Mouse (Mus musculus): ENCODE measurements around the gene Hrk. TPM values are rescaled to one million over a fixed set of nuclear protein-coding genes. Genes with fewer than 3 reads are reported as not detected.
A peak's percentile ranks its signal among the peaks of the same experiment; 100 is the strongest.

Gene Hrk
- total RNA-seq (2014; fragmentation: Nextera tagmentation), result not detected in 2 replicates
- not detected in 2 replicates for total RNA-seq (2017)

DNA sequence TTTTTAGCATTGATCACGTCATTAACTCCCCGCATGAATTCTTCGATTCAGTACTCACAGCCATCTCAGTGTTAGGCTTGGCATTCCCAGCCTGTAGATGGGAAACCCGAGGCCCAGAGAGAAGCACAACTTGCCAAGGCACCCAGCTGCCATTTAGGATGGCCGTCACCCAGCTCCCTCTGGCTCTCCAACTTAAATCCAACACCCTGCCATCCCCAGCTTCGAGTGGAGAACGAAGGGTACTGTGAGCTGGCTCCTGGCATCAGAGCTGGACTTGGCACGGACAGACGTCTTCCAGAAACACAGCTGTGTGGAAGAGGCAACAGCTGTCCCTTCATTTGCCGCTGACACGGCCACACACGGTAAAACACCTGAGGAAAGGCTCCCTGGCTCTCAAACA is at the start of gene Hrk:
Gene Hrk, plus strand, starts transcription at position 68 of the 400 bp plus-strand sequence.
- no peak for ATAC-seq (replicated peaks; ENCODE audit: low FRiP score, low TSS enrichment, poor library complexity, severe bottlenecking)

DNA sequence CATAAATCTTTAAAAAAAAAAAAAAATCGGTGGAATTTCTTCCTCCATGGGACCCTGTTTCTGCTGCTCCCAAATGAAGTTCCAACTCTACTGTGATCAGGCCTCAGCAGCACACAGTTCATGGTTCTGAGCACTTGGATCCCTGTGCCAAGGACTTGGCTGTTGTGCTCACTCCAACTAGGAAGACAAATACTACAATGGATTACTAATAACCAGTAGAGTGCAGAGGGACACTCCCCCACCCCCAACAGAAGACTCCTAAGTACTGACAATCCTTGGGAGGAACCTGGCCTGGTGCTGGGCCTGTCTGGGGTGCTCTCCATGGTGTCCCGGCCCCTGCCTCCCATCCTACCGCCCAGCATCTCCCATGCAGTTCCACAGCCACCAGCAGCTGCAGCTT is 46.1 kb upstream of the Hrk start:
- ATAC-seq (replicated peaks; ENCODE audit: low FRiP score, low TSS enrichment, poor library complexity, severe bottlenecking), result no peak

DNA sequence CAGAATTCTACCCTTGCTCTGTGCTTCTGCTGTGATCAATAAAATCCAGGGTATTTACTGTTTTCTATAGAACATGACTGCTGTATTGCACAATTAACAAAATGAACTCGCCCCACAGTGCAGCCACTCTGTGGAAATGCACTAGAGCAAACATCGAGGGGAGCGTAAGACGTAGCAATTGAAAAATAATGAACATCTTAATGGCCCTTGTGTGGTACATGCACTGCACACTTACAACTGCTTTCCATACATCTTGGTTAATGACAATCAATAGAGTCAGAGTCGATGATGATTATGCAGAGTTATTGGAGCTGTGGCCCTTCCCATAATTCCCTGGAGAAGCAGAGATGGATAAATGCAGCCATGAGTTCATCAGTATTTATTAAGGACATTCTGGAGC is 45.5 kb upstream of the Hrk start:
- no peak for ATAC-seq (replicated peaks; ENCODE audit: low FRiP score, low TSS enrichment, poor library complexity, severe bottlenecking)

DNA sequence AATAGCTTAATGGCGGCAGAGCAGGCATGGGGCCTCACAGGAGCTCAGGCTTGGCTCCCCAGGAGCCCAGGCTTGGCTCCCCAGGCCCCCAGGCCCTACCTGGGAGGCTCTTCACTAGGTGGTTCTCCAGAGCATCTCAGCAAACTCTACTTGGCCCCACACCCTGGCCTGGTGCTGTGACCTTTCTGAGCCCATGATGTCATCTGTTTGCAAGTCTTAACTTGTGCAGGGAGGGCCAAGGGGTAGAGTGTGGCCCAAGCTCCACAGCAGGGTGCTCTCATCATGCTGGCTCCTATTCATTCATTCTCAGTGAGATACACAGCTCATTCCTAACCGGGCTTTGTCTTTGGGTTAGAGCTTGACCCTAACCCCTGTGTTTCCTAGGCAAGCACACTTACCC is 43.8 kb upstream of the Hrk start:
- no peak for ATAC-seq (replicated peaks; ENCODE audit: low FRiP score, low TSS enrichment, poor library complexity, severe bottlenecking)

DNA sequence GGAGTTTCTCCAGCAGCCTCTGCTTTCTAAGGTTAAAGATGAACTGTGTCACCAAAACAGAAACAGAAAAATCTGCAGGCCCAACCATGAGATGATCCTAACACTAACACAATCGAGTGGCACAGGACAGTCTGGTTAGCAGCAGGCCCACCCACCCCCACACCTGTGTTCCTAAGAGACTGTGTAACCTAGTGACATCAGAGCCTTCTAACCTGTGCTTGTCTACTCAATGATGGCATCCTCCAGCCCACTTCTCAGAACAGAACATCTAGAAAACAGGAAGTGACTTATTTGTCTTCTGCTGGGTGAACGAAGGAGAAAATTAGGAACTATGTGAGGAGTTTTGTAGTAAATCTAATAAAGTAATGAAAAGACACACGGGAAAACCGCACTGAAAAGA is 42.5 kb upstream of the Hrk start:
- ATAC-seq (replicated peaks; ENCODE audit: low FRiP score, low TSS enrichment, poor library complexity, severe bottlenecking), result no peak

DNA sequence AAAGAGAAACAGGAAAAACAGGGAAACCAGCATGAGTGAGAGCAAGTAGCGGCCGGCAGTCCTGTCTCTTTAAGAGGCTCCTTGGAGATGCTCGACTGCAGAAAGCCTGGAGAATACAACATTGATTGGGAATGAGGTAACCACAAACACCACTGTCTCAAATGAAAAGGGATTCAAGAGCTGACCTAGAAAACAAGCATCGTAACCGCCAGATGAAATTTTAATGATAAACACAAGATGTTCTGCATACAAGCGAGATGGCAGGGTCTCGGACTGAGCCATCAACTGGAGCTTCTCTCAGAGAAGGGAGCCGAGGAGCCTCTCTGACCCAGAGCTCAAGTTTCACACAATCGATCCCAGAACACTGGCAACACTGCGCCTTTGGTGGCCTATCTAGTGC is 41.4 kb upstream of the Hrk start:
- no peak for ATAC-seq (replicated peaks; ENCODE audit: low FRiP score, low TSS enrichment, poor library complexity, severe bottlenecking)

DNA sequence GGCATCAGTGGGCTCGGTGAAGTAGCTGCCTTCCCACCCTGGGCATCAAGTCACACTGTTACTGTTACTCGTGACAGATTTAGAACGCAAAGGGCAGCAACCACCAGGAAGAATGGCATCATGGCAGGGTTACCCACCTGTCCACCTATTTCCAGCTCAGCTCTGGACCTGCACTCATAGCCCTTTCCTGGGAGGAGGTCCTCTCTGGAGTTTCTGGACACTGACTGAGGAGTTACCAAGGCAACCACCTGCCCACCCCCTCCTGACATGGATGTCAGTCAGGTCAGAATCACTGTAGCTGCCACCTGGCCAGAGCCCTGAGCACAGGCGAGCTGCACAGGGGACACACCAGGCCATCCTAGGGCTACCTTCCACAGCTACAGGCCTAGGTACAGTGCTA is 37.8 kb upstream of the Hrk start:
- no peak for ATAC-seq (replicated peaks; ENCODE audit: low FRiP score, low TSS enrichment, poor library complexity, severe bottlenecking)

DNA sequence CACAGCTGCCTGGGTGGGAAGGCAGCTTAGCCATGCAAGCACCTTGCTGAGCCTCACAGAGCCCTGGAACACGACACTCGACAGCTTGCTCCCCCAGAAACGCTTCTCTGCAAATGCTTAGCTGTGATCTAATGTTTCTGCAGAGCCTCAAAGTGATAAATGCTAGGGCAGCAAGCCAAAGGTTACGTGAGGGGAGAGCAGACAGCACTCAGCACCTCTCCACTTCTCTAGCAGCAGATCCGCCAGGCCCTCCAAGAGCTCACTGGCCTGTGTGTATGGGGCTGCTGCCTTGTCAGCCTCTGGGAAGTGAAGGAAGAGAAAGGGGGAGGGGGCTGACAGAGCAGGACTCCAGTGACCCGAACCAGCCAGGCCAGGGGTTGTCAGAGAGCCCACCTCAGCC is 36.2 kb upstream of the Hrk start:
- no peak for ATAC-seq (replicated peaks; ENCODE audit: low FRiP score, low TSS enrichment, poor library complexity, severe bottlenecking)

DNA sequence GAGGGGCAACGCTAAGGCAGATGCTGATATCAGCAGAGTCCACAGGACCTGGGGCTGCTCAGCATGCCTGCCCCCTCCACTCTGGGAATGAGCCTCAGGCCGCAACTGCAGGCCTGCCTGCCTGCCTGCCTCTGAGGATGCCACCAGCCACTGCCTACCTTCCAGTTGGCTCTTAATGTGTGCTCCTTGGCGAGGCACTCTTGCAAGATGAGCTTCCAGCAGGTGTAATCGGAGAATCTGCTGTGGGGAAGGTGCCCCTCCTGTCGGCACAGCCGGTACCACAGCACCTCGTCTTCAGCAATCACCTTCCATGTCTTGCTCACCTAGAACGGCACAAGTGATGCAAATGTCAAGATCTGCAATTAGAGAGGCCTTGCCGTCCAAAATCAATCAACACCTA is 35.8 kb upstream of the Hrk start:
- no peak for ATAC-seq (replicated peaks; ENCODE audit: low FRiP score, low TSS enrichment, poor library complexity, severe bottlenecking)

DNA sequence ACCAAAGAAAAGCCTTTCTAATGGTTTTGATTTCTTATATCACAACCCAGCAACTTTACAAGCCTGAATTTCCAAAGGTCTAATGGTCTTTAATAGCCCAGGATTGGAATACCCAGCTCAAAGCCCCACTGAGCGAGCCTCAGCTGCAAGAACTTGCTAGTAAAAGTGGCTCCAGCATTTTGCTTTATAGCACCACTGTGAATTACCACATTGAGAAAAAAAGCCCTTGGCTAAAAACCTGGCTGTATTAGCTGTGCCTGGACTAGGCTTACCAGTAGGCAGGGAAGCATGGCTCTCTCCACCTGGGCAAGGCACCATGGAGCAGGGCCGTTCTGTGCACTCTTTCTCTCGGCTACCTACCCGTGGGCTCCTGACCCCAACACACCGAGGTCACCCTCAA is 28.1 kb upstream of the Hrk start:
- no peak for ATAC-seq (replicated peaks; ENCODE audit: low FRiP score, low TSS enrichment, poor library complexity, severe bottlenecking)

DNA sequence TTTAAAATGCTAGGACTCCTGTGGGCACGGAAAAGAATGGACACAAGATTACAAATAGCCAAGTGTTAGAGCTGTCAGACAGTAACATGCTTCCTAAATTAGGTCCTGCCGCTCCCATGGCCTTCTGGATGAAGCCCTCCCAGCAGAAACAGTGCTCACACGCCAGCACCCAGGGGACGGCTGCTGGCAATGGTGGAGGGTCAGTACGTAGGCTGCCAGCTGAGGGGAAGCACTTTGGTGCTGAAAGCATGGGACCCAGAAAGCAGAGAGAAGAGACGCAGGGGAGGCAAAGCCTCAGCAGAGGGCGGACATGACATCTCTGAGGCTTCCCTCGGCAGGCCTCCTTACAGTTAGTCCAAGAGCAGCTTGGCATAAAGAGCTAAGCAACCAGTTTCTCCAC is 24.8 kb upstream of the Hrk start:
- no peak for ATAC-seq (replicated peaks; ENCODE audit: low FRiP score, low TSS enrichment, poor library complexity, severe bottlenecking)

DNA sequence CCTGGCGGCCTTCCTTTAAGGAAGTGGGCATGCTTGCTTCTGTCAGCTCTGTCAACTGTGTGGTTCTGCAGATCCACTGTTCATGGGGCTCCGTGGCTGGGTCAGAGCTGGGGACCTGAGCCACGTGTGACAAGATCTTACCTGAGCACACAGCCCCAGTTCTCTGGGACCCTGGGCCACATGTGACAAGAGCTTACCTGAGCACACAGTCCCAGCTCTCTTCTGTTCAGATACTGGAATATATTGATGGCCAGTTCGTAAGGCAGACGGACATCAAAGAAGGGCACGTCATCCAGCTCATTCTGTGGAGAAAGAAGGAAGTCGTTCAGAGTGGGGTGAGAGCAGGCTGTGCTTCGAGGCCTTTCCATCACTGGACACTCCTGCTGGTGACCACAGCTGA is 22.0 kb upstream of the Hrk start:
- ATAC-seq (replicated peaks; ENCODE audit: low FRiP score, low TSS enrichment, poor library complexity, severe bottlenecking), result no peak

DNA sequence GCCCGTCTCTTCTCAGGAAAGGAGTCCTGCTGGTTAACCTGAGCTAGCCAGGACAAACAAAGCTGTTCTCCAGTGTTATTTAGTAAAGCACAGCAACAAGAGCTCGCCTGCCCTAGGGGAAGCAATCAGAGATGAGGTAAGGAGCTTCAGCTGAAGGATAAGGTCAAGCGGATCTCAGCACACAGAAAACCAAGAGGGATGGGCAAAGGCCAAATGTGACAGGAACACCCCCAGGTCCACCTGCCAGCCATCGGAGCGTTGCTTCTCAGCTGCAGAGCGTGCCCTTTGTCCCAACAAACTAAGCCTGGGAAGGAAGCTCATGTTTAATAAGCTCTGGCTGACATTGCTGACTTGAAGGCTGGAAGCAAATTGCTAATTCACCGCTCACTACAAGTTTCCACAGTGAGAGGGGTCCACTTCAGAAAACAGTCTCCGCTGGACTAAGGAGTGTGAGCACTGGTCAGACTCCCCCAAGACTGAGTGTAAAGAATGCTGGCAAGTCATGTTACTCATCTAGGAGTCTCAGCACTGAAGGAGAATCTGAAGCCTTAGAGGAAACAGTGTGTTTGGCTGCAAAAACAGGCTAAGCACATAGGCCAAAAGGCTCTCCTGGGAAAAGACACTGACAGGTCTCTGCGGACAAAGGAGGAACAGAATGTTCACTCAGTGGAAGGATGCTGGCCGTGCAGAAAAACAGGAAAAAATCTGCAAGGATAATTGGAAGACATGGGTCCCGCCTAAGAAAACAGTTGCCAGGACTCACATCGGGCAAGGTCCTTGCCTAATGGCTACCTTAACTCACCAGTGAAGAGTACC is 21.0 kb upstream of the Hrk start:
- no peak for ATAC-seq (replicated peaks; ENCODE audit: low FRiP score, low TSS enrichment, poor library complexity, severe bottlenecking)

DNA sequence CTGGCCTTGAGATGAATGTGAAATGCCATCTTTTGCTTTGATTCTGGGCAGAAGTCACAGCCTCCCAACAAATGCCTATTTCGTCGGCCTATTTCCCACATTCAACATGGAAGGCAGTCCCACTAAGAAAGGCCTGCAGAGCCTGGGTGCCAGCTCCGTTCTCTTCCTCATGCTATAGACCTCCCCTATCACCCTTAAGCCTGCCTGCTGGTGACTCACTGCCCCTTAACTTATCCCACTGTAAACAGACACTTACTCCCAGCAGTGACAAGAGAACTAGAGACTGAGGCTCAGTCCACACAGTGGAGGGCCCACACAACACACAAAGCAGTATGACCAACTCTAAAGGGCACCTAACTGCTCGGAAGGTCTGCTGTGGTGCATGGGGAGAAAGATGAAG is 20.1 kb upstream of the Hrk start:
- ATAC-seq (replicated peaks; ENCODE audit: low FRiP score, low TSS enrichment, poor library complexity, severe bottlenecking), result no peak

DNA sequence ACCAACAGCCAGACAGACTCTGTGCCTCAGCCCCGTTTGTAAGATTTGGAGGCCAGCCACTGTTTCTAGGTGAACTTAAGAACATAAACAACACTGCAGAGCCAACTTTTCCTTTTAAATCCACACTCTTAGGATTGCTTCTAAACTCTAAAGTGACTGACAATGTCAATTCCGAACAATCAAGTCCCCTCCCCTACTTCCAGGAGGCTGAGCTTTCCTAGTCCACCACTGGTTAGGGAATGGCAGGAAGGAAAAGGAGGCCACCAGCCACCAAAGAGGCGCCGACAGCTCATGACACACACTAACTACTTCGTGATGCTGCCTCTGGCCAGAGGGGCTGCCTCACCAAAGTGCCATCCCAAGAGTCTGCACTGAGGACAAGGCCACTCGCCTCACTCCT is 19.7 kb upstream of the Hrk start:
- no peak for ATAC-seq (replicated peaks; ENCODE audit: low FRiP score, low TSS enrichment, poor library complexity, severe bottlenecking)

DNA sequence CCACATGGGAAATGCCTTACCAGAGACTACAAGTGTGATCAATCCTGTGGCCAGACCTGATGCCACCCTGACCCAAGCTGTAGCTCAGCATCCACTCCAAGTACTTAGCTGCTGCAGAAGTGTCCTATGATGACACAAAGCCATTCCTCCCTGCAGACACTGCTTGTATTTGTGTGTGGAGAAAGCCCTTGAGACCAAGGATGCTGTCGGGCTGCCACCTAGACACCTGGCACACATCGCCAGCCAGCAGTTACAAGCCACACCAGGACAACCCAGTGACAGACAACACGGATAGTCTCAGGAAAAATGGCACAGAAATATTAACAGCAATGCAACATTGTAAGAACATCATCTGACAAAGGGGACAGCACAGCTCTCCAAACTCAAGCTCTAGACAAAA is 19.0 kb upstream of the Hrk start:
- no peak for ATAC-seq (replicated peaks; ENCODE audit: low FRiP score, low TSS enrichment, poor library complexity, severe bottlenecking)

DNA sequence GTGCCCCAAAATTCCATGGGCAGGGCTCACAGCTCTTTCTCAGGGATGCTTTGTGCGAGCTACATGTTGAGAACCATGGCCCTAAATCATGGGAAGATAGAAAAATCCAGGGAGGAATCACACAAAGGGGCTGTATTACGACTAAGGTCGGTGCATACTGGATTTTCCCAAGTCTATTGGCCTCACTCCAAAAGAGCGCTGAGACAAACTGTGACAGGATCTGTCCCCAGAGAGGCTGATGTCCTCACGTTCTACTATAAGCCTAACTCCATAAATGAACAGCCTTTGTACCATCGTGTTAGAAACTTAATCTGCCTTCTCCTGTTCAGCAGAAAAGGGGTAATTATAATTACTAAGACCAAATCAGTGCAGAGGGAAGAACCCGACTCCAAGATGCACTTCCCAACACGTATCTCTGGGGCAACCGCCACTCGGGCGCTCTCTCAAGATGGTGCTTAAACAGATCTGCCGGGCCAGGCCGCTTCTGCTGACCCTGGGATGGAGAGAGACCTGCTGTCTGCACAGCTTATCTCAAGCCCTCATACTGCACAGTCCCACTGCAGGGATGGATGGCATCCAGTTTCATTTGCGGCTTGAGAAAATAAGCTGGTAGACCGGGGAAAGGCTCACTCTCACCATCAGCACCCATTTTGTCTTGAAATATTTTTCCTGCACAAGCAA is 18.3 kb upstream of the Hrk start:
- ATAC-seq (replicated peaks; ENCODE audit: low FRiP score, low TSS enrichment, poor library complexity, severe bottlenecking), result no peak

DNA sequence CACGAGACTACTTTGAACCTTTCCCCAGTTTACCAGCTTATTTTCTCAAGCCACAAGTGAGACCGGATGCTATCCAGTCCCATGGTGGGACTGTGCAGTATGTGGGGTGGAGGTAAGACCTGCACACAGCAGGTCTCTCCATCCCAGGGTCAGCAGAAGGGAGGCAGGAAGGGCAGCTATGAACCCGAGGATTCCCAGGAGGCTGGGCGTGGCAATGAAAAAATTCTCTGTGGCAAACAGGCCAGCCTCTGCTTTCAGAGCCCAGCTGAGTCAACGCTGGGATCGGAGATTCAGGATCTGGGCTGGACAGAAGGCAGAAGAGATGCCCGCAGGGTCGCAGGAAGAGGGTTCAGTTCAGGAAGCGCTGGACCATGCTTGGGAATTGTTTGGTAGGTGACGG is 17.2 kb upstream of the Hrk start:
- no peak for ATAC-seq (replicated peaks; ENCODE audit: low FRiP score, low TSS enrichment, poor library complexity, severe bottlenecking)

DNA sequence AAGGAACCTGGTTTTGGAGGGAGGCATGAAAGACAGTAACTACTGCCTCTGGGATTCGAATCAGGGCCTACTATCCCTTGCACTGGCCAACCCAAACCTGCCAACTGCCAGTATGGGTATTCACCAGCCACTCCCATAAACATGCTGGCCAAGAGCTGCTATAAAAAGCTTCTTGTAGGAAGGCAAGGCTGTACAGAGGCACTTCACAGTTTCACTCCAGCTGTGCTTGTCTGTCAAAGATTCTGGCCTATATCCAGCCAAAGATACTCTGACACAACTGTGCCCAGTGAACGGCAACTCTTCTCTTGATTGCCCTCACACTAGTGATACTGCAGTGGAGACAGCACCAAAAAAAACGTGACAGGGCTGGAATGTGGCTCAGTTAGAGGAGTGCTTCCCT is 14.7 kb upstream of the Hrk start:
- no peak for ATAC-seq (replicated peaks; ENCODE audit: low FRiP score, low TSS enrichment, poor library complexity, severe bottlenecking)

DNA sequence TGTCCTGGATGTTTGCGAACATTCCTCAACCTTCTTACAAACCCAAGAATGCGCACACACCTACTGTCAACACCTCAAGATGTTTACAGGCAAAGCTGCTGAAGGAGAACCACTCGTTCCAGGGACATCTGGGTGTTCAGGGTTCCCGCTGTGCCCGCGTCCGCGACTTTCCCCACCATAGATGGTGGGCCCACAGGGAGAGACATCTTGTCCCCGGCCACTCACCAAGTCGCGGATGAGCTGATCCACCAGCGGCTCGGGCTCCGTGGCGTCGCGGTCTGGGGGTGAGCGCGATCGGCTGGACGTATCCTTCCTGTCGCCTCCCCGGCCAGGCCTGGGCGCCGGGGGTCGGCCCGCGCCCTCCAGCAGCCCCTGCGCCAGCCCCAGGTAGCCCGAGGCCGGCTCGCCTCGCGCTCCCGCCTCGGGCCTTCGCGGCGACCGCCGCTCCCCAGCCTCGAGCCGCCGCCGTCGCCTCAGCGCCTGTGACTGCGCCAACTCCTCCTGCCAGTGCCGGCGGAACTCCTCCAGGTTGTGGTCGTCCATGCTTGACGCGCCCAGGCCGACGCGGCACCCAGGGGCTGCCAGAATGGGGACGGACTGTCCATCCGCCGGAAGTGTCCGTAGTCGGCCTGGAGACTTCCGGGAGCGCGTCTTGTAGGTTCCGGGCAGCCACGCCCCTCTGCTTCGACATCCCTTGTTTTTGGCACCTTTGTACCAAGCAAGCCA is 9.4 kb upstream of the Hrk start, which contains the start of gene Fbxw8:
Gene Fbxw8, minus strand, starts transcription at position 626 of the 726 bp plus-strand sequence.
- ATAC-seq (replicated peaks; ENCODE audit: low FRiP score, low TSS enrichment, poor library complexity, severe bottlenecking), result peak; percentile 93

DNA sequence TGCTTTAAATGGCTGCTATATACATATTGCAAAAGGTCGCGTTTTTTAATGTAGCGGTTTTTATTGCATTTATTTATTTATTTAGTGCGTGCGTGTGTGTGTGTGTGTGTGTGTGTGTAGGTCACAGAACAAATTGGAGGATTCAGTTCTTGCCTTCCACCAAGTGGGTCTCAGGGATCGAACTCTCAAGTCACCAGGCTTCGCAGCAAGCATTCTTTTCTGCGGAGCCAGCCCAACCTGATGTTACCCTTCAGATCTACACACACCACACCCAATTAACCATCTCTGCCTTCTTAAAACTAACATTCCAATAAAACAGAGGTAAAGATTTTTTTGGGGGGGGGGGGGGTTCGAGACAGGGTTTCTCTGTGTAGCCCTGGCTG is 8.9 kb upstream of the Hrk start:
- no peak for ATAC-seq (replicated peaks; ENCODE audit: low FRiP score, low TSS enrichment, poor library complexity, severe bottlenecking)

All from megakaryocyte-erythroid progenitor cell, adult 5-6 weeks (primary cell).